Mouse (Mus musculus): Measurements from ENCODE around the gene Pde6c.

Pde6c gene

DNA sequence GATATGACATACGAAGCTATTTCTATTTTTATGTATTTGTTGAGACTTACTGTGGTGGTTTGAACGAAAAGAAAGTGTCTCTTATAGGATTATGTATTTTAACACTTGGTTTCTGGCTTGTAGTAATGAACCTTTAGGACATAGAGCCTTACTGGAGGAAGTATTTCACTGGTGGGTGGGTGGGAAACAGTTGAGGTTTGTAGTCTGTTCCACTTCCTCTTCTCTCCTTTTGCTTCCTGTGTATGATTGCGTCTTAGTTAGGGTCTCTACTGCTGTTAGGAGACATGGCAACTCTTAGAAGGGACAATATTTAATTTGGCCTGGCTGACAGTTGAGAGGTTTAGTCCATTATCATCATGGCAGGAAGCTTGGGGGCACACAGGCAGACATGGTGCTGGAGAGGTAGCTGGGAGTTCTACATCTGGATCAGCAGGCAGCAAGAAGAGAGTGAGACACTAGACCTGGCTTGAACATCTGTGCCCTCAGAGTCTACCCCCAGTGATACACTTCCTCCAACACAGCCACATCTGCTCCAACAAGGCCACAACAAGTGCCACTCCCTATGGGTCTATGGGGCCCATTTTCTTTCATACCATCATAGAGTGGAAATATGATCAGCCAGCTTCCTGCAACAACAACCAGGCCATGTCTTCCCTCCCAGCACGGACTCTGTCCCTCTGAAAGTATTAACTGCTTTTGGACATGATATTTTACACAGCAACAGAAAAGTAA is 11.1 kb downstream of the Pde6c start:
- no peak for DNase-seq (ENCODE audit: low read depth, low spot score)

DNA sequence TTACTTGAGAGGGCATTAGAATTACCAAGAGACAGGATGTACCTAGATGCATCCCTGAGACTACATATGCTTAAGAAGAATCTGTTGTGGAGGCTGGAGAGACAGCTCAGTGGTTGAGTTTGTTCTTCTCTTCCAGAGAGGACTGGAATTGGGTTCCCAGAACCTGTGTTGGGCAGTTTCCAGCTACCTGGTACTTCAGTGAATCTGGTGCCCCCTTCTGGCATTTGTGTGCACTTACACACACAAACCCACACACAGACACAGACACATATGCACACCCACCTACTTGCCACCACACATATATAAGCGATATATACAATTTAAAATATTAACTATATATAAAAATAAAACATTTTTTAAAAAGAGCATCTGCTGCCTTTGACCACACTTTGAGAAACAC is 23.7 kb downstream of the Pde6c start:
- no peak for DNase-seq (ENCODE audit: low read depth, low spot score)

DNA sequence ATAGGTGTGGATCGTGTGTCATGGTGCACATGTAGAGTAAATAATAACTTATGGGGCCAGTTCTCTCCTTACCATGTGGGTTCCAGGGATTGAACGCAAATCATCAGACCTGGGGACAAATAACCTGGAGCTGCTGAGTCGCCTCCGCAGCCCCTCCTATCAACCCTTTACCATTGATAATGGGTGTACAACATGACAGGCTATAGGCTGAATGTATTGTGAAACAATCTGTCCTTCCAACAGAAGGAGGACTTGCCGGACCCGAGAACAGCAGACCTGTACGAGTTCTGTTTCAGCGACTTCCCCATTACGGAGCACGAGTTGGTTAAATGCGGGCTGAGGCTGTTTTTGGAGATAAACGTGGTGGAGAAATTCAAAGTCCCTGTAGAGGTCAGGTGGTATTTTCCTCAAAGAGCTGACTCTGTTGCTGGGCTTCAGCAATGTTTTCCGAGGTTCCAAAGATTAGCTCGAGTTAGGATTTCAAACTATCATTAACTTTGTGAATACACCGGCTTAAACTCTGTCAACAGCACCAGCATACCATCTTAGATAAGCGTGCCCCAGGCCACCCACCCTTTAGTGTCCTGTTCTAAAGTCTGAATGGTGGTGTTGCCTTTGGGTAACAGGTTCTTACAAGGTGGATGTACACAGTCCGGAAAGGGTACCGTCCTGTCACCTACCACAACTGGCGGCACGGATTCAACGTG is 29.2 kb downstream of the Pde6c start:
- no peak for DNase-seq (ENCODE audit: low read depth, low spot score)

DNA sequence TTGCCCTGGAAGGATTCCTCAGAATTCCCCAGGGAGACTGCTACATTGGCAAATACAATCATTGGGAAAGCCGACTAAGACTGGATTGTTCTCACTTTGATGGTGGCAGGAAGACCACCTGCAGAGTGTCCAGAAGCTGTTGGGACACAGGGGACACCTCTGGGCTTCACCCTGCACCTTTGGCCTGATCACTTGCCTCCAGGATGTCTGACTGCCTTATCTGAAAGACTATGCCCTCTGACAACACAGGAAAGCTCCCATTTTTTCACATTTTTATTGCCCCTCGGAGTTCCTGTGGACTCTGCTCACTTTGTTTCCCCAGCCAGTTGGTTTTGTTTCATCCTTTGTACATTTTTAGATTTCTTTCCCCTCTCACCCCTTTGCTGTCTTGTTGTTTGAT is 32.1 kb downstream of the Pde6c start:
- DNase-seq (ENCODE audit: low read depth, low spot score), result no peak

DNA sequence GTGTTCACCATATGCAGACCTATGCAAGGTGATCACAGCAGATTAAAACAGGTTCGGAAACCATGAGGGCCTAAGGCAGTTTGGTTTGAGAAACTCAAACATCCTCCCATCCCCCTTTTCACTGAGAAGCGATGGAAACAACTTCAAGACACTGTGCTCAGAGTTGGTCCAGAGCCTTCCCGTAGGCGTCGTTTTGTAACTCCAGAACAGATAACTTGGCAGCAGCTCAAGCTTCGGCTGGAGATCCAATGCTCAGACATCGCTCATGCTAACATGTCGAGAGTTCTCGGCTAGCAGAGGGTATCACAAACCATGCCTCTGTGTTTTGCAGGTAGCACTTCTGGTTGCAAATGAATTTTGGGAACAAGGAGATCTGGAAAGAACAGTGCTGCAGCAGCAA is 47.1 kb downstream of the Pde6c start:
- DNase-seq (ENCODE audit: low read depth, low spot score), result no peak

- DNase-seq (ENCODE audit: low read depth, low spot score), result no peak
These were observed 54.2 kb downstream of the Pde6c start for GRCm38 (mm10) chr19:38186631-38187344.

GRCm38 (mm10) chr19:38187345-38187680 is 54.7 kb downstream of the Pde6c start:
- DNase-seq (ENCODE audit: low read depth, low spot score), result no peak

GRCm38 (mm10) chr19:38190606-38191005 is 58.0 kb downstream of the Pde6c start:
- DNase-seq (ENCODE audit: low read depth, low spot score), result no peak

GRCm38 (mm10) chr19:38191446-38191845 is 58.9 kb downstream of the Pde6c start:
- DNase-seq (ENCODE audit: low read depth, low spot score), result no peak

- DNase-seq (ENCODE audit: low read depth, low spot score), result no peak
These were observed 62.7 kb downstream of the Pde6c start for GRCm38 (mm10) chr19:38195245-38195644.

GRCm38 (mm10) chr19:38198731-38199130 is 66.2 kb downstream of the Pde6c start:
- DNase-seq (ENCODE audit: low read depth, low spot score), result no peak

DNA sequence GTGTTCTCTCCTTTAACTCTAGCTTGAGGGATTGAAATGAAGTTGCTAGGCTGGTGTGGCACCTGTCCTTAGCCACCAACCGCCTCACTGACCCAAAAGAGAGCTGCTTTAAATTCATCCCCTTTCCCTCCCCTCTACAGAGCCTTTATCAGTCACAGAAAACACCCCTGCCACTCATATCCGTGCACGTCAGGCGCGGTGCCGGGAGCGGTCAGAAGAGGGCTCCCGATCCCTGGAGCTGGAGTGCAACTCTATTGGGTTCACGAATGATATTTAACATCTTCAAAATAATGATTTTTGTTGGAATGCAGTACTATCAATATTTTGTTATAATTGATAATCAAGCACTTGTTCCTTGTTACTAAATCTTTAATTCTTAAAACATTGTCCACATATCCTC is 74.1 kb downstream of the Pde6c start:
- DNase-seq (ENCODE audit: low read depth, low spot score), result no peak

DNA sequence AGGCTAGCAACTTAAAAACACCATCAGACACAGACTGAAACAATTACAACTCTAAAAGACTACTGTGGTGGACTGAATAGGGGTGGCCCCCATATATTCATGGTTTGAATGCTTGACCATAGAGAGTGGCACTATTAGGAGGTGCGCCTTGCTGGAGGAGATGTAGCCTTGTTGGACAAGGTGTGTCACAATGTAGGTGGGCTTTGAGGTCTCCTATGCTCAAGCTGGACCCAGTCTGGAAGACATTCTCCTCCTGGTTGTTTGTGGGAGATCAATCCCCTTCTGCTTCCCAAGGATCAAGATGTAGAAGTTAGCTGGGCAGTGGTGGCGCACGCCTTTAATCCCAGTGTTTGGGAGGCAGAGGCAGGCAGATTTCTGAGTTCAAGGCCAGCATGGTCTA is 85.1 kb downstream of the Pde6c start:
- DNase-seq (ENCODE audit: low read depth, low spot score), result no peak

DNA sequence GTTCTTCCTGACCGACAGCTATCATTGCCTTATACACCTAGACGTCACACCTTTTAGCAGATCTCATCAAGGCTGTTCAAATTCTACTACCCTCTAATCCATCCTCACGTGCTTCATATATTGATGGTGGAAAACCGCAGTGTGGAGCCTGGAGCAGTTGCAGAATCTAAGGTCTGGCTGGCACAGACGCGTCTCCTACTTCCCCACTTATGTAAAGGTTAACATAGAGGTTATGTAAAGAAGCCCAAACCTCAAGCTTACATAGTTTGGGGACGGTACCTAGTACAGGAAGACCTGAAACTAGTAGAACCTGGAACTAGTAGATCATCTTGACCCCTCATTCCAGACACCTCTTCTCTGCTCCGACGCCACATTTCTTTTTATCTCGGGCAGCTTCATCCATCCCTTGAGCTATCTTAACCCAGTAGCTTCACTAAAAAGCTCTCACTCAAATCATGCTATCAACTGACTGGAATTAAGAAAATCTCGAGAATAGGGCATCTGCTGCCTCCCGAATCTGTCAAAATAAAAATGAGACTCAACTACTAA is 90.8 kb downstream of the Pde6c start:
- DNase-seq (ENCODE audit: low read depth, low spot score), result no peak

GRCm38 (mm10) chr19:38223905-38224684 is 91.5 kb downstream of the Pde6c start, which contains the start of gene Fra10ac1:
TSS of gene Fra10ac1 (minus strand) at chr19:38224156.
- DNase-seq (ENCODE audit: low read depth, low spot score), result peak; percentile 62

- DNase-seq (ENCODE audit: low read depth, low spot score), result no peak
These were observed 92.1 kb downstream of the Pde6c start for GRCm38 (mm10) chr19:38224685-38225060.

DNA sequence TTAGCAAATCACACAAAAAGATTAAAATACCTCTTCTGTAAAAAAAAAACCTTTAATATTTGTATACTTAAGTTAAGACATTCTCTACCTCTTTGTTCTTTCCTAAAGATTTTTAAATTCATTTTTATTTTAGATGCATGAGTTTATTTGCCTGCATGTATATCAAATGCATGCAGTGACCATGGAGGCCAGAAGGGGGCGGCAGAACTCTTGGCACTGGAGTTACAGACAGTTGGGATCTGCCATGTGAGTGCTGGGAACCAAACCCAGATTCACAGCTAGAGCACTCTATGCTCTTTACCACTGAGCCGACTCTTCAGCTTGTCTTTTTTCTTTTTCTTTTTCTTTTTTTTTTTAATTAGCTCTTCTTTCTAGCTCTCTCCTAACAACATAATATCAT is 96.1 kb downstream of the Pde6c start:
- no peak for DNase-seq (ENCODE audit: low read depth, low spot score)

DNA sequence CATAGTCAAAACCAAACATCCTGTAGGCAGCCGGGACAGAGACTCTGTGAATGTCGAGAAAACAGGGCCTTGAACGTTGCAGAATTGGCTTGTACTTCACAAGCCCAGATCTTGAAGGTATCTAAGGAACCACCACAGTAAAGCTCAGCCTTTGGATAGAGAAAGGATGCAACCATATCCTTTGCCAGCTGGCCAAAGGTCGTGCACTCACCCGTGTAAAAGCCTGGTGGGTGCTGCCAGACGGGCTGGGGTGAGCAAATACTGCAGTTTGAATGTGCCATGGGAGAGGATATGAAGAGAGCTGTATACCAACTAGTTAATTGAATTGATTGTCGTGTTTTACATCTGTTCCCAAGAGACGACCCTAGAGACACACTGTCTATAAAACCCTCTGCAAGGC is 99.5 kb downstream of the Pde6c start:
- no peak for DNase-seq (ENCODE audit: low read depth, low spot score)

DNA sequence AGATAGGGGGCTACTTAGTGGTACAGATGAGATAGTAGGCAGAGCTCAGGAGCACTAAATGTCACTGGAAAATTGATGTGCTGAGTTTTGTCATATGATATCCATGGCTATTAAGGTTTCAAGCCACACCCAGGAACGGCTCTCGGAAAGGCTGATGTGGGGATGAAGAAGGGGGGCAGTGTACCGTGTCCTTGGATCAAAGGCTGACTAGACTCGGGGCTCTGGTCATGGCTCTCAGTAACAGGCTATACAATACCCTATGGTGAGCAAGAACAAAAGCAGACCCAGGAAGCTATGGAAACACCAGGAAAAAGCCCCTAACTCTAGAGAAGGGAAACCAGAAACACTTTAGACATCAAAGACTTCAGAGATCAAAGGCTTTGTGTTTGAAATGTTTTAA is 99.9 kb downstream of the Pde6c start:
- DNase-seq (ENCODE audit: low read depth, low spot score), result no peak
